Mouse (Mus musculus): Measurements from ENCODE around the gene Cabp1.
"Not testable (repeated sequence)": the region's sequence is repeated elsewhere in the genome, so short reads cannot be mapped to it uniquely, and the experiment has no call there.

Cabp1 gene

DNA sequence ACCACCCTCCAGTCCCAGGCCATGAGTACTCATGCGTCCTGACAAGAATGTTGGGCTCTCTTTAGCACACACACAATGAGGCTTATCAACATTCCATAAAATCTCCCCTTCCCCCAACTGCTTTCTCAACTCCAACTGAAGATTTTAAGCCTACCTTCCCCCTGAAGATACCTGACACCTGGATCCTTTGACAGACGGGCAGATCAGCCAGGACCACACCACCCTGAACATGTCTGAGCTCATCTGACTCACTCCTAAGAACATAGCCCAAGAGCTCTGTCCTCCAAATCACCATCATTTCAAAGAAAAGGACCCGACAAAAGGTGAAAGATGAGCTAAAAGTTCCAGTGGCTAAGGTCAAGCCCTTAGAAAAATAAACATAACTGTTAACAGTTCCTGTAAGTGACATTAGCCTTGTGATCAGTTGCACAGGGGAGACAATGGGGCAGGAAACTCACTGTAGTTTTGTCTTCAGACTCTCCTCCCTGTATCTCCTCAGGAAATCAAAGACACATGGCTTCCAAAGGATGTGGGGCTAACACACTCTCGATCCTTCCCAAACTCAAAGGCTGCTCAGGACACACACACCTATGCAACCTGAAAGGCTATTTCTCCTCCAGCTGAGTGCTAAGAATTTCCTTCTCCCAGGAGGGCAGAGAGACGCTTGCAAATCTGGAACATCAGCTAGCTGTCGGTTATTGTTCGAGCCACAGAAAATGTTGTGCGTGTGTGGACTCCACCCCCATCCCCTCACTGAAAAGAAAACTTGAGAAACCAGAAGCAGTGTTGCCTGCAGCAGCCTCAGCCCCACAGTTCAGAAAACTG is 41.8 kb downstream of the Cabp1 start:
- DNase-seq (ENCODE audit: low read depth, low spot score), result no peak

DNA sequence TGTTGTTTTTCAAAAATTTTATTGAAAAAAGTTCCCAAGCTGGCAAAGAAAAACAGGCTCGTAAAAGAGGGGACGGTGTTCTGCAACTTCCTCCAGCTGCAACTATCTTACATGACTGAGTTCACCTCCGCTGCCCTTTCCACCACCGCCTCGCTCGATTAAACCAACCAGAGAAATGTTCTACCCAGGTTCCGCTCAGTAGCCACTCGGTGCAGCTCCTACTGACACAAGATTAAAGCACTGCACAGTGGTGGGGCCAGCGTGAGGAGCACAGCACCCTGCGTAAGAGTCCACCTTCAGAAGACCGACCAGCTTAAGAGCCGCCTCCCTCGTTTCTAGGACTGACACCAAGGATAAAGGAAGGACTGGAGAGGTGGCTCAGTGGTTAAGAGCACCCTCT is 42.7 kb downstream of the Cabp1 start:
- DNase-seq (ENCODE audit: low read depth, low spot score), result no peak

GRCm38 (mm10) chr5:115150991-115151390 is 43.2 kb downstream of the Cabp1 start:
- DNase-seq (ENCODE audit: low read depth, low spot score), result no peak

DNA sequence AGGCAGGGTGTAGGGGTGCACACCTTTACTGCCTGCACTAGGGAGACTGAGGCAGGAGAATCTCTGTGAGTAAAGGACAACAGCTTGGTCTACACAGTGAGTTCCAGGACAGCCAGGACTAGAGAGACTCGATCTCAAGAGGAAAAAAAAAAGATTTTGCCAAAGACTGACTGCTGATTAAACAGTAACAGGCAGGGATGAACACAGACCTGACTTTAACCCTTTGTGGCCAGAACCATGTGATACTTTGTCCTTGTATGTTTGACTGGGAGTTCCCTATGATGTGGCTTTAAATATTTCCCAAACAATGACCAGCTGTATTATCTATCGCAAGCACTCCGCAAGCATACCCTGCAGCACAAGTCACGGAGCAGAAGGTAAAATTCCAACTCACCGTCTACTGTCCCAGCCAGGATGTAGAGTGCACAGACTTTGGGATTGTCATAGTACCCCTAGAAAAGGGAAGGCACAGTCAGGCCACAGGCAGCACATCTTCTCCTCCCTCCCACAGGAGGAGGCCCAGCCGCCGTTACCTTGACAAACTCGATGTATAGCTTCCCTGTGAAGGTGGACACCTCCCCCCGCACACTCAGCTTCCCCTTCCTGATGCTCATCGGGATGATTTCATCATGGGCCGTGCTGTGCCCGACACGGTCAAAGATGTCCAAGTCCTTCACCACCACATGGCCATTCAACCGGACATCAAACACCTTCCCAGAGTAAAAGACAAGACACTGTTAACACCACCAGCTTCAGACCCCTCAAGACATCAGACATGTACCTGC is 44.3 kb downstream of the Cabp1 start:
- DNase-seq (ENCODE audit: low read depth, low spot score), result no peak

DNA sequence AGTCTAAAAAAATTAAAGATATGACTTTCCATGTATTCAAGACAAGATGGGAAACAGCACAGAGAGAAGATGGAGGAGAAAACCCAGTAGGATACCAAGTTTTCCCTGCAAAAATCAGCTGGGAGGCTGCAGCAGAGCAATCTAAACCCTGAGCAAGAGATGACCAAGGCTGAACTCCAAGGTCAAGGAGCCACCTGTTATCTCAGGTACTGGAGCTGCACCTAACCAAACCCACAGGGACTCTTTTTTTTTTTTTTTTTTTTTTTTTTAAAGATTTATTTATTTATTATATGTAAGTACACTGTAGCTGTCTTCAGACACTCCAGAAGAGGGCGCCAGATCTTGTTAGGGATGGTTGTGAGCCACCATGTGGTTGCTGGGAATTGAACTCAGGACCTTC is 45.3 kb downstream of the Cabp1 start:
- not testable (repeated sequence) for DNase-seq (ENCODE audit: low read depth, low spot score)

DNA sequence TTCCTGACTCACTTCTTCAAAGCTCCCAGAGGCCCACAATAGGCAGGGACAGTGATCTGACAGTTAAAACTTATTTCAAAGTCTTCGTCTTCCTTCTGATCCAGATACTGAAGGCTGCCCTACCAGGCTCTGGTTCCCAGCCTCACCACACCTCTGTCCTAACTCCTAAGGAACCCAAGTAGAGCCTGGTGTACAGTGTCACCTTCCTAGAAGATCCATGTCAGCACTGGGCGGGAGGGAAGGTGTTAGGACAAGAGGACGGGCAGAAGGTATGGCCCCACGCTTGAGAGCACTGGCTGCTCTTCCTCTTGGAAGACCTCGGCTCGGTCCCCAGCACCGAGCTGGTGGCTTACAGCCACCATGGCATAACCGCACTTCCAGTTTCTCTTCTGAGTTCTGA is 45.8 kb downstream of the Cabp1 start:
- DNase-seq (ENCODE audit: low read depth, low spot score), result no peak

- no peak for DNase-seq (ENCODE audit: low read depth, low spot score)
These were observed 46.8 kb downstream of the Cabp1 start for GRCm38 (mm10) chr5:115147388-115147787.

- no peak for DNase-seq (ENCODE audit: low read depth, low spot score)
These were observed 47.4 kb downstream of the Cabp1 start for GRCm38 (mm10) chr5:115146747-115147130.

DNA sequence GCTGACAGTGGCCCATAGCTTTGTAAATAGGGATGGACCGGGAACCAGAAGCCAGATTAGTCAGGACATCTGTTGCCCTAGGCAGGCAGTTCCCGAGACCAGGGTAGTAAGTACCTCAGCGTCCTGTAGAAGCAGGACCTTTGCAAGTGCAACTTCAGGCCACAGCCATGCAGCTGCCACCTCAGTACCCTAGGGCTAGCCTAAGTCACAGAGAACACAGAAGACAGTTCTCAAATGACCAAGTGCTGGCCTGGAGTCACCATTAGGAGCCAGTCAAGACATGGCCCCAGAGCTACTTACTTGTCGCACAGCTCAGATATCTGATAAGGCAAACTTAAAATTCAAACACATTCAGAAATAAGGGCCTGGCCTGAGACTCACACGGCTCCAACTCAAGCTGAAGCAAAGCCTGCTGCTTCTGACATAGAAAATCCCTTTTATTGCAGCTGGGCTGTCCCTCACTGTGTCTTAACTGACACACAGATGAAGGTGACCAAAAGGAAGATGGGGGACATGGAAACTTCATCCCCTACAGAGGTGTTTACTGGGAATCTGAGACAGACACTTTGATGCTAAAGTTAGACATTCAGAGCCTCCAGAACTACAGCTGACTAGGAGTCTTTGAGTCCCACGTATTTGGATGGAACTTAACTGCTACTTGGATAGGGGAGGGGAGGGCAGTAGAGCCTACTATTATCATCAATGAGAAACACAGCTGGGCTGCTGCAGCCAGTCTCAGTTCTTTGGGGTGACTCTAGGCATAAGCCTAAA is 48.0 kb downstream of the Cabp1 start:
- DNase-seq (ENCODE audit: low read depth, low spot score), result no peak

DNA sequence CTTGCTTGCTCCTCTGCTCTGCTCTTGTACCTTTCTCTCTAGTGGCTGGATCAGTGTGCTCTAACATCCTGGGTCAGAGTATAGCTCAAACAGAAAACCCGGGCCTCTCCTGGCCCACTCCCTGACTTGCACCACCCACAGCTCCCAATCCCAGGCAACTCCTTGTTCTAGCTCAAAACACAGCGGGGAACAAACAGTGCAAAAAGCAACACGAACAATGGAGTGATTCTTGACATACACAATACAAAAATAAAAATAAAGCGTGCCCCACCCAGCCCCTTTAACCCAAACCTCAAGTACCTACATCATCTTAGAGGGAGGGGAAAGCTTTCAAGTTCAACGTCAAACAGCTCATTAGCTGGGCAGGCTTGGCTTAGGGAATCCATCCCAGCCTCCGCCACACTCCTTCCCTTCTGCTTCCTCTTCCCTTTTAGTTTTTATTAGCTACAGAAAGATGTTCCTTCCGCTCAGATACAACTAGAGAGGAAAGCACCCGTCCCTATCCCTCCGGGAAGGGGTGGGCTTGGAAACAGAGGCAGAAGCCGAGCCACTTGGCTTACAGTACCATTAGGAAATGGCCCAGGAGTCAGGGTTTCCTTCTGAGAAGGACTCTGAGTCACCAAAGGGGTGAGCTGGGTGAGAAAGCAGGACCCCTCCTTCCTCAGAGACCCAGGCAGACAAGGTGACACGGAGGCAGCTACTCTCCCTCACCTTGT is 48.8 kb downstream of the Cabp1 start:
- DNase-seq (ENCODE audit: low read depth, low spot score), result no peak

DNA sequence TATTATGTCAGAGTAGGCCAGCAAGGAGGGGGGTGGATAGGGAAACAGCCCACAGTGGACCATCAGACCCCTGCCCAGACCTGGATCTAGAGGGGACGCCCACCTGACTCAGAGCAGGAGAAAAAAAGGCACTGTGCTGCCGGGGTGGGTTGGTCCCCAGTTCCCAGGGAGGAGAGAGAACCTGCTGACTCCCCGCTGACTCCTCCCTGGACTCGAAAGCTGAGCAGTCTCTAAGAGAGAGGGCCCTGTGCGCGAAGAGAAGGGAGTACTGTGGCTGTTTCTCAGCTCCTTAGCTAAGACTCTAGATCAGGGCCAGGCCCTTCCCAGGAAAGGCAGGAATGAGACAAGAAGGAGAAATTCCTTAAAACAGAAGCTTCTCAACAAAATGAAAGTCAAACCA is 49.7 kb downstream of the Cabp1 start:
- no peak for DNase-seq (ENCODE audit: low read depth, low spot score)

GRCm38 (mm10) chr5:115143552-115143951 is 50.6 kb downstream of the Cabp1 start:
- no peak for DNase-seq (ENCODE audit: low read depth, low spot score)

GRCm38 (mm10) chr5:115142166-115142697 is 51.9 kb downstream of the Cabp1 start:
- DNase-seq (ENCODE audit: low read depth, low spot score), result no peak

DNA sequence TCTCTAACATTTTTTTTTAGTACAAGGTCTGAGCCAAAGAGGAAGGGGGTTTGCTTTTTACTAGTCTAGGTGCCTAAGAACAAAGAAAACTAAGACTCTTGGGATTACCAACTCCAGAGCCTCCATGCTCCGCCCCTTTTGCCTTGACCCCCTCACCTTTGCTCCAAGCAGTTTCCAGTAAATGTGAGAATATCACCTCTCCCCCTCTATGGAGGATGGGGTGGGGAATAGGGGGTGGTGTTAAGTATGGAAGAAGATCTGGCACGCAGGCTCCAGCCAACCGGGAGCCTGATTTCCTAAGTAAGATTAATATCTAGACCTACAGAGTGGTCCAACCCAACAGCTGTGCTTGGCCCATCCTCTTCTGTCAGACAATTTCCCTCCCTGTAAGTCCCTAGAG is 53.5 kb downstream of the Cabp1 start:
- no peak for DNase-seq (ENCODE audit: low read depth, low spot score)

DNA sequence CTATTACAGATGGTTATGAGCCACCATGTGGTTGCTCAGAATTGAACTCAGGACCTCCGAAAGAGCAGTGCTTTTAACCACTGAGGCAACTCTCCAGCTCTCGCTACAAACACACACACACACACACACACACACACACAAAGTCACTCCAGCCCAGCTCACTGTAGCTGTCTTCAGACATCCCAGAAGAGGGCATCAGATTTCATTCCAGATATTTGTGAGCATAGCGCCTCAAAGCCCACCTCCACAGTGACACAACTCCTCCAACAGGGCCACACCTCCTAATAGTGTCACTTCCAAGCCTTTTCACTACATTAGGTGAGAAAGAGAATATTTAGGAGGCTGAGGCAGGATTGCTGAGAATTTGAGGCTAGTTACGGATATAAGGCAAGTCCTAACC is 55.1 kb downstream of the Cabp1 start:
- DNase-seq (ENCODE audit: low read depth, low spot score), result no peak

GRCm38 (mm10) chr5:115134234-115135165 is 59.7 kb downstream of the Cabp1 start, which contains the start of gene Unc119b:
Gene Unc119b (minus strand): TSS chr5:115134975.
- DNase-seq (ENCODE audit: low read depth, low spot score), result peak; percentile 79

- no peak for DNase-seq (ENCODE audit: low read depth, low spot score)
These were observed 60.7 kb downstream of the Cabp1 start for GRCm38 (mm10) chr5:115133358-115134066.

DNA sequence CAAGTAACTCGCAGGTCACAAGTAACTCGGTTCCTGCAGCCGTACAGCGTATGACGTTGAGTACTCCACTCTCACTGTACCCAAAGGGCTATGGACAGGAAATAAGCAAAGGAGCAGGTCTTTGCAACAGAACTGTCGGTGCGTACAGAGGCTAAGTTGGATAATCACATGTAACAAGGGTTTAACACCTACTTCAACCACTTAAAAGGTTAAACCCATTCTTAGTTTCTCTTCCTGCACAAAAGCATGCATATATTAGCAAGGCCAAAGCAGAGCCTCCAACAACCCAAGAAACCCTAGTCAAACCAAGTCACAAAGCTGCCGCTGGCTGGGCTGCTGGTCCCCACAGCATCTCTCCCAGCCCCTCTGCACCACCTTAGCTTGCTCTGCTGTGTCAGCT is 61.7 kb downstream of the Cabp1 start:
- DNase-seq (ENCODE audit: low read depth, low spot score), result no peak

- DNase-seq (ENCODE audit: low read depth, low spot score), result no peak
These were observed 64.9 kb downstream of the Cabp1 start for GRCm38 (mm10) chr5:115129328-115129727.
